Mouse (Mus musculus) lung, embryonic 14.5 days (tissue): Measurements from ENCODE around the gene Cops9. TPM values are rescaled to one million over a fixed set of nuclear protein-coding genes. Genes with fewer than 3 reads are reported as not detected.

Experiments used
- ATAC-seq: fragments of 200-750 bp; cut with Nextera tagmentation; 2 replicates; pipeline ENCODE4 v1.8.0; 2017; ENCODE audit warnings: mild to moderate bottlenecking, moderate TSS enrichment, moderate library complexity; ENCODE audit not compliant: insufficient read depth
- DNase-seq: peaks from one replicate; pipeline ENCODE4 v3.0.0-alpha.2; 2015
- H3K27ac ChIP-seq: fragments of 300-500 bp; sonication (generic); 2 replicates; pipeline ENCODE4 v1.5.1; 2014; ENCODE audit warnings: low read depth, mild to moderate bottlenecking, moderate library complexity
- H3K27me3 ChIP-seq: fragments of 300-500 bp; sonication (generic); 2 replicates; pipeline ENCODE4 v1.6.1; 2014; ENCODE audit warnings: low read length, control low read depth; ENCODE audit not compliant: insufficient read depth
- H3K36me3 ChIP-seq: fragments of 300-500 bp; sonication (generic); 2 replicates; pipeline ENCODE4 v1.6.1; 2014; ENCODE audit warnings: control low read depth; ENCODE audit not compliant: insufficient read depth
- H3K4me1 ChIP-seq: fragments of 300-500 bp; sonication (generic); 2 replicates; pipeline ENCODE4 v1.6.1; 2014; ENCODE audit warnings: antibody characterized with exemption, control low read depth; ENCODE audit not compliant: insufficient read depth
- H3K4me2 ChIP-seq: fragments of 300-500 bp; sonication (generic); 2 replicates; pipeline ENCODE4 v1.6.1; 2014; ENCODE audit warnings: mild to moderate bottlenecking
- H3K4me3 ChIP-seq: fragments of 300-500 bp; sonication (generic); 2 replicates; pipeline ENCODE4 v1.5.1; 2014; ENCODE audit warnings: low read depth, low read length
- H3K9ac ChIP-seq: fragments of 300-500 bp; sonication (generic); 2 replicates; pipeline ENCODE4 v1.6.1; 2014
- H3K9me3 ChIP-seq: fragments of 300-500 bp; sonication (generic); 2 replicates; pipeline ENCODE4 v1.6.1; 2016; ENCODE audit warnings: low read depth, low read length, control low read depth
- CTCF ChIP-seq: IDR thresholded peaks from 2 replicates; pipeline ENCODE4 v1.5.1; 2016; ENCODE audit warnings: antibody characterized with exemption, low read depth
- WGBS: fragments of 180-500 bp; shearing (Covaris S2); extraction: QIAGEN DNeasy Blood & Tissue Kit; methylation state at CpG from one replicate; pipeline ENCODE4 v1.1.7; 2014; 5-methylcytosine and 5-hydroxymethylcytosine counted together
- polyA plus RNA-seq: library from polyadenylated mRNA; unstranded; fragments of >200 nt; fragmentation: Nextera tagmentation; extraction: Ambion mirVana; gene quantifications from 2 replicates; pipeline ENCODE4 v1.2.1, GENCODE M21; 2014

The Cops9 gene
- polyA plus RNA-seq, 1 experiment from 2014 or later = 391 TPM

GRCm38 (mm10) chr1:92657025-92657820, 15.4 kb upstream of the Cops9 start:
- no peaks in the 10 kb centered on the region for H3K27me3 ChIP-seq
- H3K9ac ChIP-seq = no peak overlapping the region
- H3K36me3 ChIP-seq = no peaks in the 10 kb centered on the region
- no peak overlapping the region for H3K4me2 ChIP-seq
- no peak for DNase-seq
- H3K4me1 ChIP-seq = no peaks in the 10 kb centered on the region
- no peak for TF ChIP-seq CTCF
- no peak for ATAC-seq
- H3K27ac ChIP-seq = no peak overlapping the region
- no peak overlapping the region for H3K4me3 ChIP-seq
- 64% methylated on average over 11 of the region's 11 CpGs for WGBS
- H3K9me3 ChIP-seq = no peaks in the 10 kb centered on the region

- no peak for ATAC-seq
- DNase-seq = peak; percentile 12
- H3K9ac ChIP-seq = no peak overlapping the region
Observed at GRCm38 (mm10) chr1:92654676-92655075, 12.9 kb upstream of the Cops9 start.

GRCm38 (mm10) chr1:92653179-92653578, 11.4 kb upstream of the Cops9 start:
- Histone ChIP-seq H3K36me3 (no peaks in the 10 kb centered on the region), H3K9ac (no peak overlapping the region), H3K4me2 (no peak overlapping the region), H3K4me1 (no peaks in the 10 kb centered on the region), H3K4me3 (no peak overlapping the region), H3K27me3 (no peaks in the 10 kb centered on the region), H3K9me3 (no peaks in the 10 kb centered on the region), H3K27ac (no peak overlapping the region)
- WGBS = 81% methylated on average over 3 of the region's 3 CpGs
- ATAC-seq = no peak
- no peak for TF ChIP-seq CTCF
- DNase-seq = no peak

More at GRCm38 (mm10) chr1:92654676-92655075, 12.9 kb upstream of the Cops9 start:
- WGBS = 45% methylated on average over 2 of the region's 2 CpGs
- Histone ChIP-seq H3K4me2 (no peak overlapping the region), H3K4me1 (no peaks in the 10 kb centered on the region), H3K27me3 (no peaks in the 10 kb centered on the region), H3K36me3 (no peaks in the 10 kb centered on the region), H3K27ac (no peak overlapping the region), H3K9me3 (no peaks in the 10 kb centered on the region), H3K4me3 (no peak overlapping the region)
- TF ChIP-seq CTCF = no peak

GRCm38 (mm10) chr1:92651467-92651866, 9.7 kb upstream of the Cops9 start:
- H3K36me3 ChIP-seq = no peaks in the 10 kb centered on the region
- no peak for ATAC-seq
- H3K4me1 ChIP-seq = no peaks in the 10 kb centered on the region
- TF ChIP-seq CTCF = no peak
- H3K4me2 ChIP-seq = no peak overlapping the region
- H3K4me3 ChIP-seq = no peak overlapping the region
- no peaks in the 10 kb centered on the region for H3K27me3 ChIP-seq
- DNase-seq = no peak
- H3K9me3 ChIP-seq = no peaks in the 10 kb centered on the region
- H3K9ac ChIP-seq = no peak overlapping the region
- no peak overlapping the region for H3K27ac ChIP-seq
- WGBS = 61% methylated on average over 3 of the region's 3 CpGs

GRCm38 (mm10) chr1:92648673-92649072, 6.9 kb upstream of the Cops9 start, which contains the start of gene Otos:
TSS of gene Otos (minus strand) at chr1:92648841.
- TF ChIP-seq CTCF = peak; percentile 81
- H3K27me3 ChIP-seq = no peaks in the 10 kb centered on the region
- H3K9me3 ChIP-seq = no peaks in the 10 kb centered on the region
- no peak within 1 kb of the TSS for H3K27ac ChIP-seq
- no peak within 1 kb of the TSS for H3K4me3 ChIP-seq
- H3K4me2 ChIP-seq = 0 out of 2 replicates have a peak within 1 kb of the TSS, but pooled peaks have one; percentile 25
- no peak within 1 kb of the TSS for H3K9ac ChIP-seq
- DNase-seq = peak; percentile 86
- no peaks in the 10 kb centered on the region for H3K36me3 ChIP-seq
- no peaks in the 10 kb centered on the region for H3K4me1 ChIP-seq
- ATAC-seq = 0 out of 2 replicates have a peak, but pooled peaks have one; percentile 48
- 18% methylated on average over 8 of the region's 8 CpGs for WGBS

- no peaks in the 10 kb centered on the region for H3K27me3 ChIP-seq
- TF ChIP-seq CTCF = no peak
- no peaks in the 10 kb centered on the region for H3K9me3 ChIP-seq
- DNase-seq = peak; percentile 9
- no peaks in the 10 kb centered on the region for H3K4me1 ChIP-seq
- no peak overlapping the region for H3K4me3 ChIP-seq
- 0 out of 2 replicates have a peak overlapping the region, but pooled peaks have one; percentile 25 for H3K4me2 ChIP-seq
- H3K9ac ChIP-seq = no peak overlapping the region
- ATAC-seq = 0 out of 2 replicates have a peak, but pooled peaks have one; percentile 22
- H3K36me3 ChIP-seq = no peaks in the 10 kb centered on the region
- 37% methylated on average over 10 of the region's 10 CpGs for WGBS
- no peak overlapping the region for H3K27ac ChIP-seq
Observed at GRCm38 (mm10) chr1:92648197-92648596, 6.4 kb upstream of the Cops9 start.

- Histone ChIP-seq H3K9ac (no peak overlapping the region), H3K27me3 (no peaks in the 10 kb centered on the region), H3K4me2 (0 out of 2 replicates have a peak overlapping the region, but pooled peaks have one; percentile 25), H3K36me3 (no peaks in the 10 kb centered on the region), H3K4me3 (no peak overlapping the region), H3K9me3 (no peaks in the 10 kb centered on the region), H3K4me1 (no peaks in the 10 kb centered on the region), H3K27ac (no peak overlapping the region)
- peak; percentile 43; the same call in 1 of the 2 replicates for ATAC-seq
- WGBS = 10% methylated on average over 8 of the region's 8 CpGs
- peak; percentile 92 for TF ChIP-seq CTCF
- DNase-seq = peak; percentile 89
Observed at GRCm38 (mm10) chr1:92647752-92648151, 6.0 kb upstream of the Cops9 start.
